Mouse (Mus musculus) liver, embryonic 16.5 days (tissue): ENCODE measurements around the gene Wrnip1. TPM values are rescaled to one million over a fixed set of nuclear protein-coding genes. Genes with fewer than 3 reads are reported as not detected.
"Not testable (repeated sequence)": the region's sequence is repeated elsewhere in the genome, so short reads cannot be mapped to it uniquely, and the experiment has no call there.

Experiments used
- ATAC-seq: fragments of 200-750 bp; cut with Nextera tagmentation; 2 replicates; pipeline ENCODE4 v1.8.0; 2017; ENCODE audit warnings: low read depth, mild to moderate bottlenecking, moderate number of reproducible peaks, moderate library complexity
- H3K27ac ChIP-seq: fragments of 300-500 bp; sonication (generic); 2 replicates; pipeline ENCODE4 v1.5.1; 2014; ENCODE audit warnings: mild to moderate bottlenecking, low read length
- H3K27me3 ChIP-seq: fragments of 300-500 bp; sonication (generic); 2 replicates; pipeline ENCODE4 v1.6.1; 2014; ENCODE audit warnings: low read depth, low read length, mixed read lengths; ENCODE audit not compliant: control insufficient read depth, insufficient read depth
- H3K36me3 ChIP-seq: fragments of 300-500 bp; sonication (generic); 2 replicates; pipeline ENCODE4 v1.6.1; 2014; ENCODE audit warnings: mild to moderate bottlenecking; ENCODE audit not compliant: control insufficient read depth, insufficient read depth
- H3K4me1 ChIP-seq: fragments of 300-500 bp; sonication (generic); 2 replicates; pipeline ENCODE4 v1.6.1; 2014; ENCODE audit warnings: low read depth, low read length, mixed read lengths; ENCODE audit not compliant: control insufficient read depth
- H3K4me2 ChIP-seq: fragments of 300-500 bp; sonication (generic); 2 replicates; pipeline ENCODE4 v1.6.1; 2014; ENCODE audit warnings: low read depth, low read length, mixed read lengths
- H3K4me3 ChIP-seq: fragments of 300-500 bp; sonication (generic); 2 replicates; pipeline ENCODE4 v1.5.1; 2014; ENCODE audit warnings: low read depth, mild to moderate bottlenecking, low read length
- H3K9ac ChIP-seq: fragments of 300-500 bp; sonication (generic); 2 replicates; pipeline ENCODE4 v1.6.1; 2014; ENCODE audit warnings: low read depth, low read length
- H3K9me3 ChIP-seq: fragments of 300-500 bp; sonication (generic); replicated peaks from 2 replicates; pipeline ENCODE4 v1.6.1; 2016; ENCODE audit warnings: low read length; ENCODE audit not compliant: control insufficient read depth
- WGBS: fragments of 180-500 bp; shearing (Covaris S2); extraction: QIAGEN DNeasy Blood & Tissue Kit; methylation state at CpG from one replicate; pipeline ENCODE4 v1.1.7; 2014; ENCODE audit not compliant: insufficient replicate concordance; 5-methylcytosine and 5-hydroxymethylcytosine counted together
- polyA plus RNA-seq: library from polyadenylated mRNA; unstranded; fragments of >200 nt; fragmentation: Nextera tagmentation; extraction: Ambion mirVana; gene quantifications from 2 replicates; pipeline ENCODE4 v1.2.1, GENCODE M21; 2015

The Wrnip1 gene
- polyA plus RNA-seq, 1 experiment from 2014 or later, result 7.5 TPM

- Histone ChIP-seq H3K36me3 (no peaks in the 10 kb centered on the region), H3K9me3 (no peaks in the 10 kb centered on the region), H3K27ac (no peak overlapping the region), H3K4me3 (no peak overlapping the region), H3K4me1 (no peaks in the 10 kb centered on the region; the same call in none of the 2 replicates), H3K27me3 (no peaks in the 10 kb centered on the region), H3K9ac (no peak overlapping the region), H3K4me2 (no peak overlapping the region)
- ATAC-seq, result no peak
- WGBS, result 5% methylated on average over 7 of the region's 7 CpGs
Measured at GRCm38 (mm10) chr13:32851967-32852366, 50.1 kb downstream of the Wrnip1 start.

DNA sequence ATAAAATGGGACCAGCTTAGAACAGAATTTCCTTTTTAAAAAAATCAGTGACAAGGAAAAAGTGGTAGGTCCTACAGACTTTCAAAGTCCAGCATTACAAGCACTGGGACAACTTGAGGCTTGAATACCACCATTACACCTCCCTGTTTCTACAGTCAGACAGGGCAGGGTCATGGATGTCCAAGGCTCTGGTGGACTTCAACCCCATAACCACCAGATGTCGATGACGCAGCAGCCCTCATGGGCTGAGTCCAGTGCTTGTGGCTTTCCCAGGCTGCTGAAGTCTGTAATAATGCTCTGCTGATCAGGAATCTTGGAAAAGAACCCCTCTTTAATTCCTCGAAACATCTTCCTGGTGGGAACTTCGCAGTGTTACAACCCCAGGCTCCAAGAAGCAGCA, 50.7 kb downstream of the Wrnip1 start:
- no peak for ATAC-seq
- no peak overlapping the region for H3K27ac ChIP-seq
- no peaks in the 10 kb centered on the region for H3K36me3 ChIP-seq
- no peaks in the 10 kb centered on the region for H3K9me3 ChIP-seq
- H3K9ac ChIP-seq, result no peak overlapping the region
- H3K4me1 ChIP-seq, result no peaks in the 10 kb centered on the region; the same call in none of the 2 replicates
- no peaks in the 10 kb centered on the region for H3K27me3 ChIP-seq
- WGBS, result 66% methylated on average over 4 of the region's 4 CpGs
- H3K4me3 ChIP-seq, result no peak overlapping the region
- H3K4me2 ChIP-seq, result no peak overlapping the region

DNA sequence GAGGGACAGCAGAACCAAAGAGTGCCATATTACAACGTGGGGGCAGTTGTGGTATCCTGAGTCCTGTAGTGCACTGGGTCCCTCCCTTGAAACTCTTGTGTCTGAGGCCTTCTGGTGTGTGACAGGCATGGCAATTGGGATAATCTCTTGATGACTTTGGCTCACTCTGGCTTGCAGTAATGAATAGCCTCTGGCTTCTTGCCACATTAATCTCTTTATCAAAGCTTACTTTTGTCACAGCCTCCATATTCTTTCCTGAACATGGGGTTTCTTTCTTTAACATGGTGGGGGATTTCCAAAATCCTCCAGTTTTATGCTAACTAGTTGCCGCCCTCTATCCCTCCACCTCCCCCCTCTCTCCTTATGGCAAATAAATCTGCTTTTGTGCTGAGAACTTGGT, 51.2 kb downstream of the Wrnip1 start:
- Histone ChIP-seq H3K4me3 (no peak overlapping the region), H3K27me3 (no peaks in the 10 kb centered on the region), H3K27ac (no peak overlapping the region), H3K9me3 (no peaks in the 10 kb centered on the region), H3K4me1 (no peaks in the 10 kb centered on the region; the same call in none of the 2 replicates), H3K9ac (no peak overlapping the region), H3K36me3 (no peaks in the 10 kb centered on the region), H3K4me2 (no peak overlapping the region)
- ATAC-seq, result no peak
- WGBS, result 45% methylated on average over 2 of the region's 2 CpGs

DNA sequence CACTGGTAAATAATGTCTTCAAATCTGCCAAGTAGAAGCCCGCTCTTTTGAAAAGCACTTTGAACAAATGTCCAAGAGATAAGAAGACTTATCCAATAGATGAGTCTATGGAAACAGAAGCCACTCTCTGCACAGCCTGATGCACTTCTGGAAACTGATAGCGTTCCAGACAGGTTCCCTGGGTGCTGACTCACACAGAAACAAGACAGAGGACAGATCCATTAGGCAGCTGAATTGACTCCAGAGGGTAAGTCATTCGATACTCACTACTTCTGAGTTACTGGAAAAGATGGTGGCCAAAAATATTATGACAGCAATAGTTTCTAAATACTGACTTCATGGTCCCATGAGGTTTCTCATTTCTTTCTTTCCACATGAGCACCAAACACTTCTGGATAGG, 59.0 kb downstream of the Wrnip1 start:
- Histone ChIP-seq H3K27ac (no peak overlapping the region), H3K4me2 (no peak overlapping the region), H3K36me3 (no peaks in the 10 kb centered on the region), H3K9ac (no peak overlapping the region), H3K4me3 (no peak overlapping the region), H3K4me1 (no peaks in the 10 kb centered on the region), H3K27me3 (no peaks in the 10 kb centered on the region), H3K9me3 (no peaks in the 10 kb centered on the region)
- WGBS, result 52% methylated on average over 3 of the region's 3 CpGs
- ATAC-seq, result no peak

- Histone ChIP-seq H3K36me3 (no peaks in the 10 kb centered on the region), H3K4me2 (no peak overlapping the region), H3K9me3 (no peaks in the 10 kb centered on the region), H3K27me3 (no peaks in the 10 kb centered on the region), H3K27ac (no peak overlapping the region), H3K4me1 (no peaks in the 10 kb centered on the region), H3K9ac (no peak overlapping the region), H3K4me3 (no peak overlapping the region)
- no peak for ATAC-seq
Measured at GRCm38 (mm10) chr13:32863456-32863855, 61.6 kb downstream of the Wrnip1 start.

- H3K9ac ChIP-seq, H3K4me2 ChIP-seq, H3K9me3 ChIP-seq, H3K27me3 ChIP-seq, H3K4me3 ChIP-seq, H3K4me1 ChIP-seq, H3K27ac ChIP-seq, ATAC-seq, H3K36me3 ChIP-seq: not testable (repeated sequence)
- WGBS, result 61% methylated on average over 2 of the region's 3 CpGs
Measured at GRCm38 (mm10) chr13:32864529-32864928, 62.7 kb downstream of the Wrnip1 start.

DNA sequence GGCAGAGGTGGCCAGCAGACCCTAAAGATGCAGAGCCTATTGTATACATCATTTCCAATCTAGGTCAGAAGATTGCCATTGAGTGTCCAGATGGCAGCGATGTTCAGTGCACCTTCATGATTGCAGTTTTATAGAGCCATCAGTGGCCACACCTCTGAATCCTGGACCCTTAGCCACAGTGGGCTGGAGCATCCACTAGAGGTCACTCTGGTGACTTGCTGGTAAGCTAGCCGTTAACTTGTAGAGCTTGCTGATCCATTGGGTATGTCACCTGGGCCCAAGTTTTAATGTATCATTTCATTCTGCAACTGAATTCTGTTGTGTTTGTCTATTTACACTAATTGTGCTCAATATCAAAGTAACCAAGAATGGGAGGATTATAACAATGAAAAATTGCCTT, 63.8 kb downstream of the Wrnip1 start:
- WGBS, result 46% methylated on average over 2 of the region's 2 CpGs
- Histone ChIP-seq H3K9me3 (no peaks in the 10 kb centered on the region), H3K4me2 (no peak overlapping the region), H3K27ac (no peak overlapping the region), H3K4me3 (no peak overlapping the region), H3K36me3 (no peaks in the 10 kb centered on the region), H3K27me3 (no peaks in the 10 kb centered on the region), H3K4me1 (no peaks in the 10 kb centered on the region), H3K9ac (no peak overlapping the region)
- ATAC-seq, result no peak

DNA sequence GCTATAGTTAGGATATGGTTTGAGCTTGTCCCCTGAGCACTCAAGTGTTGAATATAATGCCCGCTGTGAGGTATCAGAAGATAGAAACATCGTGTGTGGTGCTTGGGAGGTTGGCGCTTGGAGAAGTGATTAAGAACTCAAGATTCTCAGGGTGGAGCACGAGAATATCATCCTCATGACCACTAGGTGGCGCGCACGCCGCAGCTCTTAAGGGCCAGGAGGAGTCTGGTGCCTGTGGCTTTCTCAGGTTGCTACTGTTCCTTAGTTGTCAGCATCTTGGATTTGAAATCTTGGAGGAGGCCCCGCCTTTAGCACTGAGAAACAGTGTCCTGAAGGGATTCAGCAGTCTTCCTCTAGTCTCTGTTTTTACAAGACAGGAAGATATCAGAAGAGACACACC, 64.6 kb downstream of the Wrnip1 start:
- 3% methylated on average over 9 of the region's 9 CpGs for WGBS

DNA sequence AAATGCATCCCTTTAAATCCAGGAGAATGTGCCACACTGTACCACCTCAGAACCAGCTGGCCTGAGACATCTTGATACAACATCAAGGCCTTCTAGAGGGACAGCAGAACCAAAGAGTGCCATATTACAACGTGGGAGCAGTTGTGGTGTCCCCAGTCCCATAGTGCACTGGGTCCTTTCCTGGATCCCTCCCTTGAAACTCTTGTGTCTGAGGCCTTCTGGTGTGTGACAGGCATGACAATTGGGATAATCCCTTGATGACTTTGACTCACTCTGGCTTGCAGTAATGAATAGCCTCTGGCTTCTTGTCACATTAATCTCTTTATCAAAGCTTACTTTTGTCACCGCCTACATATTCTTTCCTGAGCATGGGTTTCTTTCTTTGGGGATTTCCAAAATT, 65.2 kb downstream of the Wrnip1 start:
- H3K9ac ChIP-seq, result no peak overlapping the region
- H3K4me3 ChIP-seq, result no peak overlapping the region
- ATAC-seq, result no peak
- H3K27ac ChIP-seq, result no peak overlapping the region
- WGBS, result 32% methylated on average over 2 of the region's 2 CpGs
- no peak overlapping the region for H3K4me2 ChIP-seq
- H3K9me3 ChIP-seq, result no peaks in the 10 kb centered on the region
- H3K4me1 ChIP-seq, result no peaks in the 10 kb centered on the region
- H3K27me3 ChIP-seq, result no peaks in the 10 kb centered on the region
- H3K36me3 ChIP-seq, result no peaks in the 10 kb centered on the region

More for the DNA sequence above, 64.6 kb downstream of the Wrnip1 start:
- Histone ChIP-seq H3K9ac (no peak overlapping the region), H3K9me3 (no peaks in the 10 kb centered on the region), H3K4me1 (no peaks in the 10 kb centered on the region), H3K4me2 (no peak overlapping the region), H3K4me3 (no peak overlapping the region), H3K27ac (no peak overlapping the region), H3K36me3 (no peaks in the 10 kb centered on the region), H3K27me3 (no peaks in the 10 kb centered on the region)
- no peak for ATAC-seq

DNA sequence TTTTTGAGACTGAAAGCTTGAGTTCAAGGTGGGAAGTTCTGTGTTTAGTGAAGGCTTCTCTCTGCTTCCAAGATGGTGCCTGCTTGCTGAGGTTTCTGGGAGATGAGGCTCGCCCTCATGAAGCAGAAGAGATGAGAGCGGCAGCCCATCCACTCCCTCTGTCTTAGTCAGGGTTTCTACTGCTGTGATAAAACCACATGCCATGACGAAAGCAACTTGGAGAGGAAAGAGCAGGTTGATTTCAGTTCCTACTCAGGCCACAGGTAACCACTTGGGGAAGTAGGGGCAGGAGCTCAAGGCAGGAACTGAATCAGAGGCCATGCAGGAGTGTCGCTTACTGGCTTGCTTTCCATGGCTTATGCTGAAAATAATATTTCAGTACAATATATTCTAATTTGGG, 66.4 kb downstream of the Wrnip1 start:
- H3K4me1 ChIP-seq, ATAC-seq, H3K36me3 ChIP-seq, H3K4me3 ChIP-seq, H3K27ac ChIP-seq, H3K9me3 ChIP-seq, H3K27me3 ChIP-seq, H3K9ac ChIP-seq, H3K4me2 ChIP-seq: not testable (repeated sequence)
- 35% methylated on average over 4 of the region's 4 CpGs for WGBS
